In the genomic region with DNA sequence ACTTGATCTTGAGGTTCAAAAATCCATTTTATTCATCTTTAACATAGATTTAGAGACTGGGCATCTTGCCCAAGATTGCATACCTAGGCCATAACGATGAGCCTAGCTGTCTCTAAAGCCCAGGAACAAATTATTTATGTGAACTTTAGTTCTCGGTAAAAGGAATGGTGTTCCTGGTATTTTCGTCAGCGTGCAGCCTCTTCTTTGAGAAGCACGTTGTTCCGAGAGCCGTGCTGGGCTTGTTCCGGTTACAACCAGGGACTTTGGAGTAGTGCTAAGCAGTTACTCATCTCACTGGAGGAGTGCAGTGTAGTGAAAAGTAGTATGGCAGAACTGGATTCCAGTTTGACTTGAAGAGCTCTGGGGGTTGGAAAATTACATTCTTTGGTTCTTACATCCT, we compare ENCODE assay signal across 8 mouse cellular contexts. TPM values are rescaled to one million over a fixed set of nuclear protein-coding genes. Genes with fewer than 3 reads are reported as not detected.
DNase-seq lines count a peak whose midpoint lies in the region; ATAC-seq lines count a peak whose summit lies in the region.

No protein-coding gene starts in this region.

- H3K9ac ChIP-seq in hindbrain, embryonic 14.5 days, result peak overlapping the region; percentile 74
- H3K9ac ChIP-seq in midbrain, embryonic 15.5 days, result peak overlapping the region; percentile 51

- peak overlapping the region; percentile 54 for H3K4me3 ChIP-seq in hindbrain, embryonic 14.5 days (replicated peaks; ENCODE audit: low read length)
- peak overlapping the region; percentile 59 for H3K4me3 ChIP-seq in midbrain, embryonic 15.5 days

- 26% methylated on average over 8 of the region's 8 CpGs for WGBS in hindbrain, embryonic 14.5 days
- WGBS in midbrain, embryonic 15.5 days, result 34% methylated on average over 8 of the region's 8 CpGs

- peaks cover 18% of the 10 kb centered on the region for H3K36me3 ChIP-seq in hindbrain, embryonic 14.5 days (replicated peaks; ENCODE audit: control insufficient read depth, insufficient read depth)
- peaks cover 16% of the 10 kb centered on the region for H3K36me3 ChIP-seq in midbrain, embryonic 15.5 days (replicated peaks)

- DNase-seq in retina, embryonic 14.5 days (ENCODE audit: low spot score), result peak; percentile 7
- DNase-seq in retina, postnatal 1 day, result no peak
- peak; percentile 85 for DNase-seq in c-Kit-positive CD71-positive TER-119-positive erythroid progenitor cells, embryonic 14.5 days (ENCODE audit: low spot score)
- no peak for DNase-seq in hindbrain, embryonic 14.5 days (ENCODE audit: low spot score)
- no peak for DNase-seq in gastrocnemius, adult 8-10 months (ENCODE audit: low spot score in 2 of 2)
- no peak for DNase-seq in cerebellum, adult 8-10 months
- no peak for DNase-seq in adrenal gland, postnatal 14 days

- no peak for ATAC-seq in hindbrain, embryonic 14.5 days (ENCODE audit: low FRiP score)
- ATAC-seq in midbrain, embryonic 15.5 days (replicated peaks), result no peak

- no peaks in the 10 kb centered on the region for H3K27me3 ChIP-seq in hindbrain, embryonic 14.5 days (ENCODE audit: control insufficient read depth, insufficient read depth, low read length)
- H3K27me3 ChIP-seq in midbrain, embryonic 15.5 days (replicated peaks), result no peaks in the 10 kb centered on the region

- peak overlapping the region; percentile 78; the same call in 1 of the 2 replicates for H3K27ac ChIP-seq in hindbrain, embryonic 14.5 days
- peak overlapping the region; percentile 85; the same call in 1 of the 2 replicates for H3K27ac ChIP-seq in midbrain, embryonic 15.5 days

- H3K4me2 ChIP-seq in hindbrain, embryonic 14.5 days (replicated peaks), result peak overlapping the region; percentile 72
- peak overlapping the region; percentile 52 for H3K4me2 ChIP-seq in midbrain, embryonic 15.5 days

- H3K9me3 ChIP-seq in hindbrain, embryonic 14.5 days (ENCODE audit: control insufficient read depth, low read length), result no peaks in the 10 kb centered on the region
- H3K9me3 ChIP-seq in midbrain, embryonic 15.5 days, result no peaks in the 10 kb centered on the region

- H3K4me1 ChIP-seq in hindbrain, embryonic 14.5 days (replicated peaks; ENCODE audit: control insufficient read depth, insufficient read depth, low read length), result peaks cover 12% of the 10 kb centered on the region
- H3K4me1 ChIP-seq in midbrain, embryonic 15.5 days, result peaks cover 25% of the 10 kb centered on the region

RNA-seq across cellular contexts. Expression of a gene that starts 0.7 kb away (rescaled TPM):
- 71.3 and 74.9 TPM in 2 replicates for polyA plus RNA-seq in hindbrain, embryonic 14.5 days (2014; fragmentation: Nextera tagmentation; extraction: Ambion mirVana)
- 67.2 and 70.2 TPM in 2 replicates for polyA plus RNA-seq in midbrain, embryonic 15.5 days (2015; fragmentation: Nextera tagmentation; extraction: Ambion mirVana)
- total RNA-seq in gastrocnemius, adult 8-10 months (2022), result 100 to 1,000 TPM; 122 to 147 (median 130) TPM
- total RNA-seq in adrenal gland, postnatal 14 days (2021), result 58.8 and 61.9 TPM in 2 replicates

RNA-seq across cellular contexts. Expression of a gene that starts 1.1 kb away (rescaled TPM):
- polyA plus RNA-seq in hindbrain, embryonic 14.5 days (2014; fragmentation: Nextera tagmentation; extraction: Ambion mirVana), result 17.4 and 18.3 TPM in 2 replicates
- polyA plus RNA-seq in midbrain, embryonic 15.5 days (2015; fragmentation: Nextera tagmentation; extraction: Ambion mirVana), result 19.6 and 19.7 TPM in 2 replicates
- 10 to 100 TPM; 17.7 to 24.5 (median 19.4) TPM for total RNA-seq in gastrocnemius, adult 8-10 months (2022)
- total RNA-seq in adrenal gland, postnatal 14 days (2021), result 52.9 and 58.8 TPM in 2 replicates

RNA-seq across cellular contexts. Expression of a gene that starts 55.6 kb away (rescaled TPM):
- polyA plus RNA-seq in hindbrain, embryonic 14.5 days (2014; fragmentation: Nextera tagmentation; extraction: Ambion mirVana), result not detected in 2 replicates
- polyA plus RNA-seq in midbrain, embryonic 15.5 days (2015; fragmentation: Nextera tagmentation; extraction: Ambion mirVana), result not detected in 2 replicates
- total RNA-seq in gastrocnemius, adult 8-10 months (2022), result not detected
- total RNA-seq in adrenal gland, postnatal 14 days (2021), result not detected in 2 replicates

RNA-seq across cellular contexts. Expression of a gene that starts 57.4 kb away (rescaled TPM):
- 0.47 and 0.51 TPM in 2 replicates for polyA plus RNA-seq in hindbrain, embryonic 14.5 days (2014; fragmentation: Nextera tagmentation; extraction: Ambion mirVana)
- 0.40 and 0.46 TPM in 2 replicates for polyA plus RNA-seq in midbrain, embryonic 15.5 days (2015; fragmentation: Nextera tagmentation; extraction: Ambion mirVana)
- 10 to 100 TPM in 1 of 4 experiments, 1 to 10 TPM in 3; 3.9 to 14.4 (median 7.8) TPM for total RNA-seq in gastrocnemius, adult 8-10 months (2022)
- 8.9 and 17.0 TPM in 2 replicates for total RNA-seq in adrenal gland, postnatal 14 days (2021)

Comparison
In these comparisons a context has a peak if more than half of its experiments do, and no peak if none do; other contexts are left out.
1. DNase-seq: peak in retina, embryonic 14.5 days (single experiment) and c-Kit-positive CD71-positive TER-119-positive erythroid progenitor cells, embryonic 14.5 days (single experiment); none in retina, postnatal 1 day (single experiment), hindbrain, embryonic 14.5 days (single experiment), gastrocnemius, adult 8-10 months (0 of 2), cerebellum, adult 8-10 months (single experiment) and adrenal gland, postnatal 14 days (single experiment).